Mouse (Mus musculus): ENCODE results near the gene Kcnk1. TPM values are rescaled to one million over a fixed set of nuclear protein-coding genes. Genes with fewer than 3 reads are reported as not detected.

Gene Kcnk1
- total and polyA plus RNA-seq, 3 experiments, result not detected

DNA sequence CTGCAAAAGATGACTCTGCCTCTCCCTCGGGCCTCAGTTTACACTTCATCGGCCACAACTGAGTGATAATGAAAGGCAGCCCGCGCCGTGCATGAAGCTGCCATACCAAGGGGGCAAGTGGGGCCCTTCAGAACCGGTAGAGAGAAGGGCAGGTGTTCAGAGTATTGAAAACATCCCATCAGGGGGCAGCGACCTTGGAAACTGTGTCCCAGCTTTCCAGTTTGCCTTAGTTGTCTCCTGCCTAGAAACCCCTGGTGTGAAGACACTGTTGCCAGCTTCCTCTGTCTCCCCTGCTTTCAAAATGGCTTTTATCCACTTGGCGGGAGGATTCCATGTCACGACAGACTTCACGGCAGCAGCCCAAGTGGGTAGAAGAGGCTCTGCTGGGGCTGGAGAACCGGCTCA is 31.2 kb upstream of the Kcnk1 start:
- in situ Hi-C loops (cut with MboI; ENCODE audit: low pct_ligation_motif_present, low pct_unique_long_range_greater_than_20kb, low sequenced_read_pairs), result loop anchor here (25.0 kb wide), 2 partner anchors 423 to 523 kb away; partner anchors contain the start of gene Tarbp1
- Histone ChIP-seq H3K27me3 (replicated peaks) (peaks cover 31% of the 10 kb centered on the region), H3K36me3 (replicated peaks in 1 of 2; ENCODE audit: control insufficient read depth in 1 of 2, insufficient read depth in 1 of 2, low read length in 1 of 2) (peaks cover 17 to 23% of the 10 kb centered on the region in 2 experiments), H3K79me2 (replicated peaks; ENCODE audit: control insufficient read depth, extremely low read depth, insufficient read depth, poor library complexity, severe bottlenecking) (peaks cover 8% of the 10 kb centered on the region), H3K4me3 (replicated peaks in 1 of 3; ENCODE audit: low read depth in 2 of 3, low read length in 2 of 3, poor library complexity in 1 of 3) (no peak overlapping the region), H3K27ac (ENCODE audit: insufficient read depth, low read depth) (no peak overlapping the region), H3K4me1 (ENCODE audit: control insufficient read depth in 1 of 2, insufficient read depth in 2 of 2) (peaks cover 6 to 8% of the 10 kb centered on the region in 2 experiments; a peak in 2 of 4 replicates), H3K9me3 (replicated peaks; ENCODE audit: low read length) (peaks cover 7% of the 10 kb centered on the region), H3K9ac (ENCODE audit: insufficient read depth, low read depth) (no peak overlapping the region), H3K4me2 (ENCODE audit: insufficient read depth, low read depth, poor library complexity, severe bottlenecking) (no peak overlapping the region)
- no peak for DNase-seq (ENCODE audit: extremely low read depth)
- no peak for TF ChIP-seq POLR2AphosphoS2 (IDR thresholded peaks at IDR 0.05; ENCODE audit: low read depth, low read length)
- no peak for TF ChIP-seq USF1 (IDR thresholded peaks at IDR 0.05; ENCODE audit: low read depth, low read length)
- no peak for TF ChIP-seq ZMIZ1 (IDR thresholded peaks at IDR 0.05; ENCODE audit: low read depth, low read length)
- no peak for TF ChIP-seq MXI1 (IDR thresholded peaks at IDR 0.05; ENCODE audit: low read depth, low read length)
- TF ChIP-seq TBP (conservative IDR thresholded peaks at IDR 0.05; ENCODE audit: low read depth, low read length), result no peak
- no peak for TF ChIP-seq CHD2 (IDR thresholded peaks at IDR 0.05; ENCODE audit: low read length)
- no peak for TF ChIP-seq USF2 (conservative IDR thresholded peaks at IDR 0.05; ENCODE audit: low read depth, low read length)
- TF ChIP-seq PAX5 (IDR thresholded peaks at IDR 0.05; ENCODE audit: low read length), result no peak
- TF ChIP-seq ELF1 (IDR thresholded peaks at IDR 0.05; ENCODE audit: low read depth, low read length), result no peak
- TF ChIP-seq MAZ (IDR thresholded peaks at IDR 0.05; ENCODE audit: low read depth, low read length), result no peak
- dilution Hi-C loops (cut with MboI; ENCODE audit: extremely low pct_ligation_motif_present, extremely low pct_unique_long_range_greater_than_20kb, low sequenced_read_pairs), result no loop called here

DNA sequence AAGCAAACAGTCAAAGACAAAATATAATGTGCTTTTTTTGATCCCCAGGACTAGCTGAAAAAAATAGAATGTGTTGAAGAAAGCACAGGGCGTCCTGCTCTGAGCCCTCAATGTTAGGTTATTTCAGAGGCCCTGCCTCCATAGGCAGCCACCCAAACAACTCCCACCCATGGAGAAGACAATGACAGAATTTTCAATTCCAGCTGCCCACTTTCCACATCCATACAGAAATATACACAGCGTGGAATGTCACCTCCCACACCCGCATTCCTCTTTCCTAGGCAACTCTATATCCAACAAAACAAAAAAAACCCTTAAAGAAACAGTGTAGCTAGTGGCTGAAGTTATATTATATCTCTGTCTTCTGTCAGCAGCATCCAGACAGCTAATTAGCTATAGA is 23.6 kb upstream of the Kcnk1 start:
- dilution Hi-C loops (cut with MboI; ENCODE audit: extremely low pct_ligation_motif_present, extremely low pct_unique_long_range_greater_than_20kb, low sequenced_read_pairs), result no loop called here
- H3K4me2 ChIP-seq (ENCODE audit: insufficient read depth, low read depth, poor library complexity, severe bottlenecking), result no peak overlapping the region
- in situ Hi-C loops (cut with MboI; ENCODE audit: low pct_ligation_motif_present, low pct_unique_long_range_greater_than_20kb, low sequenced_read_pairs), result loop anchor here (25.0 kb wide), 2 partner anchors 416 to 516 kb away; partner anchors contain the start of gene Tarbp1

DNA sequence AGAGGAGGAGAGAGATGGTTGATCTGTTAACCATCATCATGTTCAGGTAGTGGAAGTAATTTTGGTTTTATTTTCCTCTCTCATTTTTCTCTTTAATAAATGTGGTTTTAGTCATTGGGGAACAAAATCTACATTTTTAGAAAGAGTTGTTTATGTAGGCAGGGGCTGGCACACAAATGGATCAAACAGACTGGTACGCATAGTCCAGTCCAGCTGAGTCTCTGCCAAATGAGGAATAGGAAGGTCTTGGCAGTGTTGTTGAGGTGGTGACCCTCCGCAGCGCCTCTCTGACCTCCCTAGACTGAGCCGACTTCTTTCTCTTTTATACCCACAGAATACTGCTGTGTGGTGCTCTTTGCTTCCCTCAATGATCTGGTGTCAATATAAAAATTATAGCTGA is 19.0 kb upstream of the Kcnk1 start:
- Histone ChIP-seq H3K36me3 (replicated peaks in 1 of 2; ENCODE audit: control insufficient read depth in 1 of 2, insufficient read depth in 1 of 2, low read length in 1 of 2) (no peaks in the 10 kb centered on the region), H3K27me3 (replicated peaks) (peaks cover 47% of the 10 kb centered on the region), H3K4me1 (ENCODE audit: control insufficient read depth in 1 of 2, insufficient read depth in 2 of 2) (no peaks in the 10 kb centered on the region), H3K79me2 (replicated peaks; ENCODE audit: control insufficient read depth, extremely low read depth, insufficient read depth, poor library complexity, severe bottlenecking) (no peaks in the 10 kb centered on the region), H3K27ac (ENCODE audit: insufficient read depth, low read depth) (no peak overlapping the region), H3K4me2 (ENCODE audit: insufficient read depth, low read depth, poor library complexity, severe bottlenecking) (no peak overlapping the region), H3K9ac (ENCODE audit: insufficient read depth, low read depth) (no peak overlapping the region), H3K9me3 (replicated peaks; ENCODE audit: low read length) (peaks cover 3% of the 10 kb centered on the region), H3K4me3 (replicated peaks in 1 of 3; ENCODE audit: low read depth in 2 of 3, low read length in 2 of 3, poor library complexity in 1 of 3) (no peak overlapping the region)
- DNase-seq (ENCODE audit: extremely low read depth), result no peak
- TF ChIP-seq USF1 (IDR thresholded peaks at IDR 0.05; ENCODE audit: low read depth, low read length) (no peak), ZNF384 (IDR thresholded peaks at IDR 0.05; ENCODE audit: low read depth, low read length) (no peak), JUN (IDR thresholded peaks at IDR 0.05; ENCODE audit: insufficient read depth, low read depth, low read length) (no peak), HCFC1 (IDR thresholded peaks at IDR 0.05; ENCODE audit: low read depth, low read length) (no peak), MEF2A (IDR thresholded peaks at IDR 0.05; ENCODE audit: borderline replicate concordance, low read depth, low read length) (no peak), ETS1 (conservative IDR thresholded peaks at IDR 0.05; ENCODE audit: low read depth, low read length) (no peak), ZKSCAN1 (IDR thresholded peaks at IDR 0.05; ENCODE audit: borderline replicate concordance, low read depth, low read length) (no peak), MXI1 (IDR thresholded peaks at IDR 0.05; ENCODE audit: low read depth, low read length) (no peak), MYC (IDR thresholded peaks at IDR 0.05; ENCODE audit: low read depth, low read length) (no peak), ZMIZ1 (IDR thresholded peaks at IDR 0.05; ENCODE audit: low read depth, low read length) (no peak), JUND (conservative IDR thresholded peaks at IDR 0.05; ENCODE audit: low read depth, low read length) (no peak), RCOR1 (conservative IDR thresholded peaks at IDR 0.05; ENCODE audit: low read depth, low read length) (no peak), MAZ (IDR thresholded peaks at IDR 0.05; ENCODE audit: low read depth, low read length) (no peak), ZC3H11A (IDR thresholded peaks at IDR 0.05; ENCODE audit: low read depth, low read length) (no peak), MAX (IDR thresholded peaks at IDR 0.05; ENCODE audit: low read length) (no peak), PAX5 (IDR thresholded peaks at IDR 0.05; ENCODE audit: low read length) (no peak)
- in situ Hi-C loops (cut with MboI; ENCODE audit: low pct_ligation_motif_present, low pct_unique_long_range_greater_than_20kb, low sequenced_read_pairs) (no loop called here), dilution Hi-C loops (cut with MboI; ENCODE audit: extremely low pct_ligation_motif_present, extremely low pct_unique_long_range_greater_than_20kb, low sequenced_read_pairs) (no loop called here)

More for the DNA sequence above, 23.6 kb upstream of the Kcnk1 start:
- Histone ChIP-seq H3K9ac (ENCODE audit: insufficient read depth, low read depth) (no peak overlapping the region), H3K36me3 (replicated peaks in 1 of 2; ENCODE audit: control insufficient read depth in 1 of 2, insufficient read depth in 1 of 2, low read length in 1 of 2) (peaks cover 3 to 8% of the 10 kb centered on the region in 2 experiments), H3K27me3 (replicated peaks) (peaks cover 32% of the 10 kb centered on the region), H3K4me3 (replicated peaks in 1 of 3; ENCODE audit: low read depth in 2 of 3, low read length in 2 of 3, poor library complexity in 1 of 3) (no peak overlapping the region), H3K27ac (ENCODE audit: insufficient read depth, low read depth) (no peak overlapping the region), H3K79me2 (replicated peaks; ENCODE audit: control insufficient read depth, extremely low read depth, insufficient read depth, poor library complexity, severe bottlenecking) (no peaks in the 10 kb centered on the region), H3K9me3 (replicated peaks; ENCODE audit: low read length) (no peaks in the 10 kb centered on the region), H3K4me1 (ENCODE audit: control insufficient read depth in 1 of 2, insufficient read depth in 2 of 2) (no peaks in the 10 kb centered on the region)
- no peak for DNase-seq (ENCODE audit: extremely low read depth)
- TF ChIP-seq UBTF (IDR thresholded peaks at IDR 0.05; ENCODE audit: low read depth, low read length), result no peak
- no peak for TF ChIP-seq MAFK (IDR thresholded peaks at IDR 0.05; ENCODE audit: insufficient replicate concordance, low read length)
- TF ChIP-seq MAZ (IDR thresholded peaks at IDR 0.05; ENCODE audit: low read depth, low read length), result no peak
- no peak for TF ChIP-seq CHD1 (IDR thresholded peaks at IDR 0.05; ENCODE audit: low read depth, low read length)

Data from CH12.LX (cell line).